Mouse (Mus musculus) gastrocnemius, postnatal 25 days (tissue): ENCODE data around the gene Lrrfip1. TPM values are rescaled to one million over a fixed set of nuclear protein-coding genes. Genes with fewer than 3 reads are reported as not detected.

ENCODE experiments used
- DNase-seq: peaks from one replicate; pipeline ENCODE4 v3.0.0; 2022
- total RNA-seq, 2 experiments: library from RNA; stranded (reverse); gene quantifications; 1 replicate in 1 of 2; 2 replicates in 1 of 2; pipeline ENCODE4 v1.2.3; 2021

Gene Lrrfip1
- total RNA-seq, 2 experiments from 2014 or later: 143 to 163 TPM

GRCm38 (mm10) chr1:90998891-90999611, 514 bp downstream of the Lrrfip1 start:
- DNase-seq: no peak

GRCm38 (mm10) chr1:90999911-91000601, 1.5 kb downstream of the Lrrfip1 start:
- DNase-seq: no peak

DNA sequence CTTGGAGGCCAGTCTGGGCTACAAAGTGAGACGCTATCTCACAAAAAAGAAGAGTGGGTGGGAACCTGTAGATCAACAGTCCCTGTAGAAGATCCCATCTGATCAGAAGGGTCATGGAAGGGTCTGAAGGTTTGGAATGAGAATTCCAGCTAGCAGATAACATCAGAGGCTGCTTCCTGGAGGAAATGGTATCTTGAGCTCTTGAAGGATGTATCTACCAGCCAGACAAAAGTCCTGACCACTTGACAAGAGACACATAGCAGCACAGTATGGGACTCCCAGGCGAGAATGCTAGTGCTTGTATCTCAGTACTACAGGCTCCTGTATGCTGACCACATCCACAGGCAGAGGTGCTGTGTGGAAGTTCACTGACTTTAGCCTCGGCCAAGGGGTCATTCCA, 2.6 kb downstream of the Lrrfip1 start:
- no peak for DNase-seq

DNA sequence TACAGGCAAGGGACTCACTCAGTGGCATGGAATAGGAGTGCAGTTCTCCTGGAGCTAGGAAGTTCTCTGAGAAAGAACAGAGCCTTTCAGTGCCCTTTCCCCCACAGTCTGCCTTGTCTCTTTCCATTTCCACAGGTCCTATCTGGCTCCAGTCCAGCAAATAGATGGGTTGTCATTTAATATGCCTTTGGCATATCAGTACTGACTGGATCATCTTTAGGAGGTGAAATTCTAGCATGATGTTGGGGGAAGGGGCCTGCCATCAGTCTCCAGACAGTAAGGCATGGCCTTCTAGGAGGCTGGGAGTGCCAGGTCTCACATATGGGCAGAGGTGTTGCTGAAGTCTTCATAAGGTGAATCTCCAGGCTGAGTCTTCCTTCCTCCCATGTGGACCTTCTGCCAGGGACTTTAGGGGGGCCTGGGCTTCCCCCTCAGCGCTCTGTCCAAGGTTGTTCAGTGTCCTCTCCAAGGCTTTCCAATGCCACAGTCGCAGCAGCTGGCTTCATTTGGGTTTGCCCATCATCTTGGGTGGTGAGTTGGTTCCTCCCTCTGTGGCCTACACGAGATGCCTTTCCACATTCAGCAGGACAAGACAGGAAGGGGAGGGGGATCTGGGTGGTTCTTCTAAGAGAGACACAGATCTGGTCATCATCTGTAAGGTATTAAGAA, 3.5 kb downstream of the Lrrfip1 start:
- no peak for DNase-seq

- no peak for DNase-seq
These were observed 4.1 kb downstream of the Lrrfip1 start for GRCm38 (mm10) chr1:91002641-91003040.

DNA sequence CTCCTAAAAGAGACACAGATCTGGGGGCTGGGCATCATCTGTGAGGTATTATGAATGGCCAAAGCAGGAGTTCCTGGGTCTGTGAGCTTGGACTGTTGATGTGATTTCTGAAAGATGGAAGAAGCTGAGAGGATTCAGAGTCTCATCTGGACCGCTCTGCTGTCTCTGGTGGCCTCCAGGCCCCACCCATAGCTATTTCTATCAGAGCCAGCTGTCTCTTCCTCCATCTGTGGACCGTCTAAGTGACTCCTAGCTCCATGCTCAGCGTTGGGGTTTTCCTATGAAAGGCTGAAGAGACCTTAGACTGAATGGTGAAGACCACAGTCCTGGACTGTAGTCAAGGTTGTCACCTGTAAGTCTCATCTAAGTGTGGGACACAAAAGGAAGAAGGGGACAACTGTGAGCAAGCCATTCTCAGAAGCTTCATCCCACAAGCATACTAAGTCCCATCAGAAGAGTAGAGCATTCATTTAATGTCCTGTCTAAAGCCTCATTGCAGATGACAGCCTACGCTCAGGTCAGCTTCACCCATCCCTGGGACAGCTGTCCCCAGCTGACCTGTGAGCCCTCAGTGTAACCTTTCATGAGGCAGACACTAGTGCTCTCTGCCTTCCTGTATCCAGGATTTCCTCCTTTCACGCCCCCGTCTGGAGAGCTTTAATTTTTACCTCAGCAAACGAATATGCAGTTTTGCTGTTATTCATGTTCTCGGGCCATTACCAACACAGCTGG, 5.2 kb downstream of the Lrrfip1 start:
- DNase-seq: peak; percentile 49

- no peak for DNase-seq
These were observed 7.5 kb downstream of the Lrrfip1 start for GRCm38 (mm10) chr1:91006037-91006436.

DNA sequence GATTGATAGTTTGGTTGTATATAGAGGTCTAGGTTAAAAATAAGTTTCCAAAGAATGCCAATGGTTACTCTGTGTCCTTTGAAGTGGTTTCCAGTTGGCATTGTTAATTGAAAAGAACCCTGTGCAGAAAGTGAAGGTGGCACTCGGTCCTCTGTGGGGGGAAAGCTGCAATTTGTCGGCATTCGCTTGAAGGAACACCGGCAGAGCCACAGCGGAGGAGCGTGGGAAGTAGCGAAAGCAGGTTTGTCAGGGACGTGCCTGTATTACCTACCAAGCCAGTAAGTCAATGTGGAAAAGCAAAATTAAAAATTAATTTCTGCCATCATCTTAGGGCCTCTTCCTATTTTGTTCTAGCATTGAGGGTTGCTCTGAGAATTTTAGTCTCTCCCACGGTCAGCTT, 8.2 kb downstream of the Lrrfip1 start:
- no peak for DNase-seq

- DNase-seq: no peak
These were observed 9.7 kb downstream of the Lrrfip1 start for GRCm38 (mm10) chr1:91008147-91008682.

GRCm38 (mm10) chr1:91008746-91009145, 10.2 kb downstream of the Lrrfip1 start:
- DNase-seq: no peak

DNA sequence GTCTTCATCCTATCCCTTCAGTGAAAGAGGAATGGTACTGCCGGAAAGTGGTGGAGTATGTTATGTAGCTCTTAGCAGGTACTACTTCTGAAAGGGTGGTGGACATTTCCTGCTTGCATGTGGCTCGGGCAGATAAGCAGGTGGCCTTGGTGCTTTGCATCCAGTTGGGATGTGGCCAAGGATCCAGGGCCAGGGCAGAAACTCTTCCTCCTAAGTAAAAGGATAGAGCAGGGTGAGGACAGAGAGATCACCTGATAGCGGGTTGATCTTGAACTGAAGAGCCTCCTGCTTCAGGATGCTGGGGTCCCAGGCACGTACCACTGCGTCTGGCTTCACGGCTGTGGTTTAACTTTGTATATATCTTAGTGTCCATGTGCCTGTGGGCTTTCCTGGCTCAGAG, 10.7 kb downstream of the Lrrfip1 start:
- no peak for DNase-seq

DNA sequence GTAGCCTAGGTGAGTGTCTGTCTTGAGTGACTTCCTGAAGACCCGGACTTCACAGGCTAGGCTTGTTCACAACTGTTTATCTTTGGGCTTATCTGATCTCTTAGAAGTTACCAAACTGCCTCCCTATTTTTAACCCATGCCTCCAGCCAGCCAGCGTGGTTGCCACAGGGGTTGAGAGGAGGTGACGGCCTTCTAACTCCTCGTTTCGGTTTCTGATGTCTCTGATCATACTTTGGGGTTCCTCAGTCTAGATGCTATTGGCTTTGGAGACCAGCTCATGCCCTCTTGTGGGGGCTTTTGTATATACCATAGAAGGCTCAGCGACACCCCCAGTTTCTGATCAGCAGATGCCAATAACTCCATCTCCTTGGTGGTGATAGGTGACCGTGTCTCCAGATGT, 11.7 kb downstream of the Lrrfip1 start:
- no peak for DNase-seq

- no peak for DNase-seq
These were observed 12.2 kb downstream of the Lrrfip1 start for GRCm38 (mm10) chr1:91010716-91011115.

DNA sequence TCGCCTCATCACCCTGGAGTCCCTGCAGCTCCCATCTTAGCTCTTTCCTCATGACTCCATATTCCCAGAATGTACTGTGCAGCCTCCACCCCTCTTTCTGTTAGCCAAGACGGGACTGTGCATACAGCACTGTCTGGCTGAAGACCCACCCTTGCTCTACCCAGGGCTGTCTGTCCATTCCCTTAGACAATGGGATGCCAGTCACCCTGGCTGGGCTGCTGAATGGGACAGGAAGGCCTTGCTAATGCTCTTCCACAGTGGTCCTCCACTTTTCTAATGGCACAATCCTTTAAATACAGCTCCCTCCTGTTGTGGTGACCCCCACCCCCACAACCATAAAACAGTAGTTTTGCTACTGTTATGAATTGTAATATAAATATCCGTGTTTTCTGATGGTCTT, 12.8 kb downstream of the Lrrfip1 start:
- no peak for DNase-seq

- DNase-seq: no peak
These were observed 15.3 kb downstream of the Lrrfip1 start for GRCm38 (mm10) chr1:91013803-91014202.

- DNase-seq: no peak
These were observed 17.0 kb downstream of the Lrrfip1 start for GRCm38 (mm10) chr1:91015571-91015970.

- DNase-seq: peak; percentile 54
These were observed 18.7 kb downstream of the Lrrfip1 start for GRCm38 (mm10) chr1:91017111-91017758.

DNA sequence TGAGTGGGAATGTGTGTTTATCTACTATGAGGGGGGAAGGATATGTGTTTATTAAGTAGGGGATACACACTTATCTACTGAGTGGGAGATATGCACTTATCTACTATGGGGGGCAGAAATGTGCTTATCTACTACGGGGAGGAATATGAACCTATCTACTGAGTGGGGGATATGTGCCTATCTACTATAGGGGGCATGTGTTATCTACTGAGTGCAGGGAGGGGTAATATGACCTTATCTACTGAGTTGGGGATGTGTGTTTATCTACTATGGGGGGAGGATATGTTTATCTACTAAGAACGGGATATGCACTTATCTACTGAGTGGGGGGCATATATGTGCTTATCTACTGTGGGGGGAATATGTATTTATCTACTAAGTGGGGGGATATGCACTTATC, 20.8 kb downstream of the Lrrfip1 start:
- DNase-seq: no peak

DNA sequence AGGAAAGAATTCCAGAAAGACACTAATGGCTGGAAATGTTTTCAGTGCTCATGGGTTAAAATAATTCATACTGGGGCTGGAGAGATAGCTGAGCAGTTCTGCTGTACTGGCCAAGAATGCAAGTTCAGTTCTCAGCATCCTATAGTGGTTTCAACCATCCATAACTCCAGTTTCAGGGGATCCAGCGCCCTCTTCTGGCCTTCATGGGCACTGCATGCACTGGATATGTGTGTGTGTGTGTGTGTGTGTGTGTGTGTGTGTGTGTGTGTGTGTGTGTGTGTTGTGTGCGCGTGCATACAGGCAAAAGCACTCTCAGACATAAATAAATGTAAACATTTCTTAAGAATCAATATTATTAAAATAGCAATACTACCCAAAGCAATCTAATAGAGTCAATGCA, 22.8 kb downstream of the Lrrfip1 start:
- no peak for DNase-seq

DNA sequence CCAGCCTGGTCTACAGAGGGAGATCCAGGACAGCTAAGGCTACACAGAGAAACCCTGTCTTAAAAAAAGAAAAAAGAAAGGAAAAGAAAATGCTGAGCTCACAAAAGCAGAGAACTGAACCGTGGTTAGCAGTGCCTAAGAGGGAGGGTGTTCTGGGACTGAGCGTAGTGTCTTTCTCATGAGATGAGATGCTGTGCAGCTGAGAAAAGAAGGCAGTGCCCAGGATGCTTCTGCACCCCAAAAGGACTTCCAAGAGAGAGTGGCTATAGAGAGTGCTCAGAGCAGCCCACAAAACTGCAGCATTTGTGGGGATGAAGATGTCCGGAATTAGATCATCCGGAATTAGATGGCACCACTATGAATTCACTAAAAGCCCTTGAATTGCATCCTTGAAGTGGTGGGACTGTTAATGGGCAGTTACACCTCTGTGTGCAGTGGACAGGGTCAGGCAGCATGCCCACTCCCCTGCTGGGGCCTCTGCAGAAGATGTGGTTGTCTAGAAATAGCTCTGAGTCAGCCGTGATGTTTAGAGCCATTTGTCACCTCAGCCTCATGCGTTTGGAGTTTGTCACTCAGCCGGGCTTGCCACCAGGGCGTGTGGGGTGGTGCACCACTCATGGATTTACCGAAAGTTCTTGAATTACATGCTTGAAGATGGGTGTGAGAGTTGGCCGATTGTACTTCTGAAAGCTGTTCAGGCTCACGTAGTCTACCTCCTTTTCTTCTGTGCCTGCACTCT, 23.8 kb downstream of the Lrrfip1 start:
- DNase-seq: no peak

- DNase-seq: no peak
These were observed 24.7 kb downstream of the Lrrfip1 start for GRCm38 (mm10) chr1:91023230-91023629.
